Mouse (Mus musculus) liver, embryonic 16.5 days (tissue): Measurements from ENCODE around the gene Crip1. TPM values are rescaled to one million over a fixed set of nuclear protein-coding genes. Genes with fewer than 3 reads are reported as not detected.

Source experiments
- ATAC-seq: fragments of 200-750 bp; cut with Nextera tagmentation; 2 replicates; pipeline ENCODE4 v1.8.0; 2017; ENCODE audit warnings: low read depth, mild to moderate bottlenecking, moderate number of reproducible peaks, moderate library complexity
- H3K27ac ChIP-seq: fragments of 300-500 bp; sonication (generic); 2 replicates; pipeline ENCODE4 v1.5.1; 2014; ENCODE audit warnings: mild to moderate bottlenecking, low read length
- H3K27me3 ChIP-seq: fragments of 300-500 bp; sonication (generic); 2 replicates; pipeline ENCODE4 v1.6.1; 2014; ENCODE audit warnings: low read depth, low read length, mixed read lengths; ENCODE audit not compliant: control insufficient read depth, insufficient read depth
- H3K36me3 ChIP-seq: fragments of 300-500 bp; sonication (generic); 2 replicates; pipeline ENCODE4 v1.6.1; 2014; ENCODE audit warnings: mild to moderate bottlenecking; ENCODE audit not compliant: control insufficient read depth, insufficient read depth
- H3K4me1 ChIP-seq: fragments of 300-500 bp; sonication (generic); 2 replicates; pipeline ENCODE4 v1.6.1; 2014; ENCODE audit warnings: low read depth, low read length, mixed read lengths; ENCODE audit not compliant: control insufficient read depth
- H3K4me2 ChIP-seq: fragments of 300-500 bp; sonication (generic); 2 replicates; pipeline ENCODE4 v1.6.1; 2014; ENCODE audit warnings: low read depth, low read length, mixed read lengths
- H3K4me3 ChIP-seq: fragments of 300-500 bp; sonication (generic); 2 replicates; pipeline ENCODE4 v1.5.1; 2014; ENCODE audit warnings: low read depth, mild to moderate bottlenecking, low read length
- H3K9ac ChIP-seq: fragments of 300-500 bp; sonication (generic); 2 replicates; pipeline ENCODE4 v1.6.1; 2014; ENCODE audit warnings: low read depth, low read length
- H3K9me3 ChIP-seq: fragments of 300-500 bp; sonication (generic); replicated peaks from 2 replicates; pipeline ENCODE4 v1.6.1; 2016; ENCODE audit warnings: low read length; ENCODE audit not compliant: control insufficient read depth
- WGBS: fragments of 180-500 bp; shearing (Covaris S2); extraction: QIAGEN DNeasy Blood & Tissue Kit; methylation state at CpG from one replicate; pipeline ENCODE4 v1.1.7; 2014; ENCODE audit not compliant: insufficient replicate concordance; 5-methylcytosine and 5-hydroxymethylcytosine counted together
- polyA plus RNA-seq: library from polyadenylated mRNA; unstranded; fragments of >200 nt; fragmentation: Nextera tagmentation; extraction: Ambion mirVana; gene quantifications from 2 replicates; pipeline ENCODE4 v1.2.1, GENCODE M21; 2015

Gene Crip1
- polyA plus RNA-seq, 1 experiment from 2014 or later = 102 TPM

DNA sequence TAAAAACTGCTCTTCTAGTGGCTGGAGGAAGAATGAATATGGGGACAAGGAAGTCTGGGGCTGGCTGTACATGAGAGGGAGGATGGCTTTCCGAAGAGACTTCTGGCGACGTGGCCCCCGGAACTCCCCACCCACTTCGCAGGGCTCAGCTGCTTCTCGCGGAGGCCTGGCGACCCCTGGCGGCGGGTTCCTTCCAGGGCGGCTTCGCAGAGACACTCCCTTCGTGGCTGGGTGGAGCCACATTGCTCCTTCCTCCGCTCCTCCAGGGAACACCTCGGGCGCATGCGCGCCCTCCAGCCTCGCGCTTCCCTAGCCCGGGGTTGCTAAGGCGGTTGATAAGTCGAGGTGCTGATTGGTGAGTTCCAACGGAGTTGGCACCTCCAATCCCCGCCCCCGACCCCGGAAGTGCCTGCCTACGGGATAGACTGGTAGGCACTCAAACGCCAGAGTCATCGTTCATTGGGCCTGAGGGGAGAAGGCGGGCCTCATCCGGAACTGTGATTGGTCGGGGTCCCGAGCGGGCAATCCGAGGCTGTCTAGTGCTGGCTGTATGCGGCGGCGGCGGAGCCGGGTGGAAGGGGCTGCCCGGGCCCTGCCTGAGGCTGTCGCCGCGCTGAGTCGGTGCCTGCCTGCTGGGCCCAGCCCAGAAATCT, 9.9 kb downstream of the Crip1 start, which contains the start of gene Tedc1:
Gene Tedc1 (plus strand): TSS at position 535 of the 653 bp plus-strand sequence.
- peaks cover 19% of the 10 kb centered on the region for H3K27me3 ChIP-seq
- H3K4me1 ChIP-seq = peaks cover 35% of the 10 kb centered on the region
- under 1% methylated on average over 46 of the region's 46 CpGs for WGBS
- H3K27ac ChIP-seq = peak within 1 kb of the TSS; percentile 75
- peak within 1 kb of the TSS; percentile 87 for H3K9ac ChIP-seq
- H3K4me3 ChIP-seq = peak within 1 kb of the TSS; percentile 84
- ATAC-seq = peak; percentile 96
- H3K4me2 ChIP-seq = peak within 1 kb of the TSS; percentile 95
- no peaks in the 10 kb centered on the region for H3K9me3 ChIP-seq
- no peaks in the 10 kb centered on the region for H3K36me3 ChIP-seq

- H3K4me2 ChIP-seq = peak overlapping the region; percentile 95
- peak overlapping the region; percentile 87 for H3K9ac ChIP-seq
- peak overlapping the region; percentile 84 for H3K4me3 ChIP-seq
- peak overlapping the region; percentile 75 for H3K27ac ChIP-seq
- no peak for ATAC-seq
- no peaks in the 10 kb centered on the region for H3K9me3 ChIP-seq
- peaks cover 14% of the 10 kb centered on the region for H3K27me3 ChIP-seq
- H3K36me3 ChIP-seq = no peaks in the 10 kb centered on the region
- under 1% methylated on average over 23 of the region's 23 CpGs for WGBS
- H3K4me1 ChIP-seq = peaks cover 30% of the 10 kb centered on the region
Observed at GRCm38 (mm10) chr12:113156540-113156929, 10.4 kb downstream of the Crip1 start.

DNA sequence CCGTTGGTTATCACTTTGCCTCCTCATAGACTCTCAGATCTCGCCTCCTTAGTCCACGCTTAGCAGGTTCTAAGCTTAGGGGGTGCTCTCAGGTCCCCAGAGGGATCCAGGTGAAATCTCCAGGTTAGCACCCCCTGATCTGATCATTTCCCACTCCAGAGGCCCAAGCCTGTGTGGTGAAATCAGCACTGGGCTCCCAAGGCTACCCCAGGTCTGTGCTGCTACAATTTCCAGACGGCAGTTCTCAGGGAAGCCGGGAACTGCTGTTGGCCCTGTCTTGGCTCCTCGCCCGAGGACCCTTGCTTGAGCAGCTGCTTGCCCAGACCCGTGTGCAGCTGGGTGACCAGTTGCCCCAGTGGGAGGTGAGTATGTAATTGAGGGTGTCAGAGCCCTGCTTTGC, 10.9 kb downstream of the Crip1 start:
- H3K27ac ChIP-seq = no peak overlapping the region
- H3K27me3 ChIP-seq = peaks cover 9% of the 10 kb centered on the region
- no peaks in the 10 kb centered on the region for H3K9me3 ChIP-seq
- H3K4me1 ChIP-seq = peaks cover 25% of the 10 kb centered on the region
- H3K9ac ChIP-seq = peak overlapping the region; percentile 87
- WGBS = 44% methylated on average over 8 of the region's 8 CpGs
- ATAC-seq = no peak
- H3K36me3 ChIP-seq = no peaks in the 10 kb centered on the region
- H3K4me2 ChIP-seq = peak overlapping the region; percentile 95
- peak overlapping the region; percentile 84 for H3K4me3 ChIP-seq

DNA sequence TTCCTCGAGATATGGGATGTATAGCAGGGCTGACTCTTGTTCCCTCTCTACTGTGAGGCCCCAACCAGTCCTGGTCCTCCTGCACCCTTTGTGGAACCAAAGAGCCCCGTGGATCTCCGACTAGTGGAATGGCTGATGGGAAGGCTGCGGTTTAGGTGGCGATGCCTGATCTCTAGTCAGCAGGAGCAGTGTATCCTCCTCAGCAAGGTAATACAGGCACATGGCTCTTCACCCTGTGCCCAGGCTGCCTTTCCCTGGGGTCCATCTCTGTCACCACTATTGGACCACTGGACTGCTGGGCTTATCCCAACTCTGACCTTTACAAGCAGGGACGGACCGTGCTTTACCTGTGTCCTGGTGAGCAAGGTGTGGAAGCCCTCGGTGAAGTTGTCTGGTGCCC, 11.4 kb downstream of the Crip1 start:
- 85% methylated on average over 8 of the region's 8 CpGs for WGBS
- no peak overlapping the region for H3K9ac ChIP-seq
- H3K4me1 ChIP-seq = peaks cover 20% of the 10 kb centered on the region
- H3K4me2 ChIP-seq = peak overlapping the region; percentile 95; the same call in 1 of the 2 replicates
- no peaks in the 10 kb centered on the region for H3K36me3 ChIP-seq
- no peak overlapping the region for H3K4me3 ChIP-seq
- H3K9me3 ChIP-seq = no peaks in the 10 kb centered on the region
- 0 out of 2 replicates have a peak, but pooled peaks cover 5% of the 10 kb centered on the region for H3K27me3 ChIP-seq
- ATAC-seq = no peak
- no peak overlapping the region for H3K27ac ChIP-seq

GRCm38 (mm10) chr12:113157971-113158370, 11.9 kb downstream of the Crip1 start:
- Histone ChIP-seq H3K27ac (no peak overlapping the region), H3K9ac (no peak overlapping the region), H3K4me2 (no peak overlapping the region), H3K4me3 (no peak overlapping the region), H3K4me1 (peaks cover 18% of the 10 kb centered on the region), H3K27me3 (0 out of 2 replicates have a peak, but pooled peaks cover 5% of the 10 kb centered on the region), H3K36me3 (peaks cover 2% of the 10 kb centered on the region; the same call in 1 of the 2 replicates), H3K9me3 (no peaks in the 10 kb centered on the region)
- ATAC-seq = no peak
- WGBS = 81% methylated on average over 8 of the region's 8 CpGs

DNA sequence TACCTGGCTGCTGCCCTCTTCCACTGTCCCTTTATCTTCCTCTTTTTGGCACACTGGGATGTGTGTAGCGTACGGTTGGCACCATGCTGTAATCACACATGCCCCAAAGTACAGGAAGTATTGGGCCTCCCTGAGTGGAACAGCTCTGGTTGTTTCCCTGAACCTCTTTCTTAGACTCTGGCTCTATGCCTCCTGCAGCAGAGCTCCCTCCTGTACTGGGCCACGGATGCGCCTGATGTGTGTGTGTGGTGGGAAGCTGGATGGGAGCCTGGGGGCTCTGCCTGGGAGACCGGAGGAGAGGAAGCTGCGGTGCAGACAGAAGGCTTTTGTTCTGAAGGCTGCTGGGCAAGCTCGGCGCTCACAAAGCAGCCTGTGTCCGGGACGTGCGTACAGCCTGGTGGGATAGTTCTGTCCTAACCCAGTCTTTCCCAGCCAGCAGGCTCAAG, 17.5 kb downstream of the Crip1 start:
- 83% methylated on average over 11 of the region's 11 CpGs for WGBS
- Histone ChIP-seq H3K4me2 (no peak overlapping the region), H3K4me3 (no peak overlapping the region), H3K4me1 (no peaks in the 10 kb centered on the region), H3K9ac (no peak overlapping the region), H3K27me3 (no peaks in the 10 kb centered on the region), H3K9me3 (no peaks in the 10 kb centered on the region), H3K36me3 (peaks cover 7% of the 10 kb centered on the region), H3K27ac (no peak overlapping the region)
- ATAC-seq = no peak

GRCm38 (mm10) chr12:113168031-113168536, 22.0 kb downstream of the Crip1 start:
- no peak overlapping the region for H3K27ac ChIP-seq
- H3K4me2 ChIP-seq = no peak overlapping the region

DNA sequence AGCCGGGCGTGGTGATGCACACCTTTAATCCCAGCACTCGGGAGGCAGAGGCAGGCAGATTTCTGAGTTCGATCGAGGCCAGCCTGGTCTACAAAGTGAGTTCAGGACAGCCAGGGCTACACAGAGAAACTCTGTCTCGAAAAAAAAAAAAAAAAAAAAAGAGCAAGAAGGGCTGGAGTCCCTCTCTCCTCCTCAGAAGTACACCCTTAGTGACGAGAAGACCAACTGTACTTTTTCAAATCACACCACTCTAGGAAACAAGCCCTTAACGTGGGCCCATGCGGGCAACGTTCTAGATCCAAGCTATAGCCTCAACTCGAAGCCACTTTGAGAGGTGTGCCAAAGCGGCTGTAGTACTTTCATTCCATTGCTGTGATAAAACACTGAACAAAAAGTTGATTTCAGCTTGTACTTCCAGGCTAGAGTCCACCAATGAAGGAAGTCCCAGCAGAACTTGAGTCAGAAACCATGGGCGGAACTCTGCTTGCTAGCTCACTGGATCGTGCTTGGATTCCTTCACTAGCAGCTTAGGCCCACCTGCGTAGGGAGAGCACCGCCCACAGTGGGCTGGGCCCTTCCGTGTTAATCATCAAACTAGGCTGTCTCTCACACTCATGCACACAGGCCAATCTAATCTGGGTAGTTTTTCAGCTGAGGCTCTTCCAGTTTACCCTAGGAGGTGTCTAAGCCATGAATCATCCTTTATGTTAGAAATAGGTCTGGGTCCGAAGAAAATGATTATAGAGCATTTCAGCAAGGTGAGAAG, 31.0 kb downstream of the Crip1 start:
- Histone ChIP-seq H3K4me1 (no peaks in the 10 kb centered on the region), H3K27me3 (no peaks in the 10 kb centered on the region), H3K9ac (no peak overlapping the region), H3K36me3 (no peaks in the 10 kb centered on the region), H3K4me3 (no peak overlapping the region), H3K9me3 (no peaks in the 10 kb centered on the region), H3K27ac (no peak overlapping the region), H3K4me2 (no peak overlapping the region)
- ATAC-seq = no peak
- 67% methylated on average over 18 of the region's 18 CpGs for WGBS

More at GRCm38 (mm10) chr12:113168031-113168536, 22.0 kb downstream of the Crip1 start:
- H3K4me1 ChIP-seq = no peaks in the 10 kb centered on the region
- peaks cover 4% of the 10 kb centered on the region for H3K36me3 ChIP-seq
- H3K9ac ChIP-seq = no peak overlapping the region
- H3K27me3 ChIP-seq = no peaks in the 10 kb centered on the region
- no peak overlapping the region for H3K4me3 ChIP-seq
- peak; percentile 35; the same call in 1 of the 2 replicates for ATAC-seq
- no peaks in the 10 kb centered on the region for H3K9me3 ChIP-seq
- 15% methylated on average over 9 of the region's 9 CpGs for WGBS
